Mouse (Mus musculus): ENCODE measurements around the gene Dnaaf2.
"Not testable (repeated sequence)": the region's sequence is repeated elsewhere in the genome, so short reads cannot be mapped to it uniquely, and the experiment has no call there.

Dnaaf2 gene

DNA sequence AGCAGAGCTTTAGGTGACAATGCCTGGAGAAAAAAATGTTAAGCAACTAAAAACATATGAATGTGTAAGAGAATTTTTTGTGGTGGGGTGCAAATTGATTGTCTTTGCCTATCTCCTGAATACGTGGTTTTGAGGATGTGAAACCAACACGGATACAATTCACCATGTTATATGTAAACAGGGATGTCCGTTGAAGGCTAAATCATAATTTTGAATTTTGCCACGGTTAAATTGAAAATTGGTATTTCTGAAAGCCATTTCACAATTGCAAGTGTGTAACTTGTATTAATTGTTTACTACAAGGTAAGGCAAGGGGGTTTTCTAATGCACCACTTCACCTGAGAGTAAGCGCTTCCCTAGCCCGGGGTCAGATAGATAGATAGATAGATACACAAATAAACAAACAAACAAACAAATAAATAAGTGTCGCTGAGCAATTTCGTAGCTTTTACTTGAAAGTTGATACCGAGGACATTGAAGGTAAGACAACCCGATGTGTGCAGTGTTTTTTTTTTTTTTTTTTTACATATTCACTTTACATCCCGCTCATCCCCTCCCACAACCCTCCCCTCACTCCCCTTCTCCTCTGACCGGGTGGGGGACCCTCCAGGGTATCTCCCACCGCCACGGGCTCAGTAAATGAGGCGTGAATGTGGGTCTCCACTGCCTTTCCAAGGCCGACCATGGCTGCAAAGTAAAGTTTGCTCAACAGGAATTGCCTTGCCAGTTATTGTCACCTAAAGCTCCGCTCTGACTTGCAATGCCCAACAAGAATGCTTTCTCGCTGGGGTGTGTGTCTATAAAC lies 30.4 kb downstream of the Dnaaf2 start:
- in situ Hi-C loops (cut with MboI; ENCODE audit: low sequenced_read_pairs): no loop called here

DNA sequence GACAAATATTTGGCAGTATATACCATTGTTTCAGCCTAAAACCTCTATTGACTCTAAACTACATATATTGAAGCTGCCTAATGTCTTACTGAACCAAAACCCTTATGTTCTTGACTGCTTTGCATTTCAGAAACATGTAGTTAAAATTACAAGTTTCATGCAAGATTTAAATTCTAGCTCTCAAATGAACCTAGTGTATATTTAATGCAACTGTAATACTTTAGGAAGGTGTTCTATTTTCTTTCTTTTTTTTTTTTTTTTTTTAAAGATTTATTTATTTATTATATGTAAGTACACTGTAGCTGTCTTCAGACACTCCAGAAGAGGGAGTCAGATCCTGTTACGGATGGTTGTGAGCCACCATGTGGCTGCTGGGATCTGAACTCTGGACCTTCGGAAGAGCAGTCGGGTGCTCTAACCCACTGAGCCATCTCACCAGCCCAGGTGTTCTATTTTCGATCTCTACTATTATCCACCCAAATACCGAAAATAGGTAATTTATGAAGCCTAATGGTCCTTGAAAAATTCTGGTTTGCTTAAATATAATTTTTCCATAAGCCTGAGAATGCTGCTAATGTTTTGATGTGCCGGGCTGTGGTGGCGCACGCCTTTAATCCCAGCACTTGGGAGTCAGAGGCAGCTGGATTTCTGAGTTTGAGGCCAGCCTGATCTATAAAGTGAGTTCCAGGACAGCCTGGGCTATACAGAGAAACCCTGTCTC lies 31.2 kb downstream of the Dnaaf2 start:
- in situ Hi-C loops (cut with MboI; ENCODE audit: low sequenced_read_pairs): not testable (repeated sequence)

DNA sequence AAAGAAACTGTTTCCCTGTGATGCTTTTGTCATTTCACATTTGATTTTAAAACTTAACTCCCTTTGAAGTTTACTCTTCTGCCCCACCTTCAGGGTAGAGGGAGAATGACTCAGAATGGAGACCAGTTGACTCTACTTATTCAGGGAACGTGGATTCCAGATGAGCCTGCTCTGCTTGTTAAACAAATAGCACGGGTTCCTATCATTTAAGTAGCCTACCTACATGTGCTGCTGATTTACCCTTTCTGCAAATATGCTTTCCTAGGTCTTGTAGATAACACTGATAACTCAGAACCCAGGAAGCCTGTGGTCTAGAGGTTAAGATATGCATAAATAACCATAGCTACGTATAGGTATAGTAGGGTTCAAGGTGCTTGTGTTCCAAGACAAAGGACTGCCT lies 33.3 kb downstream of the Dnaaf2 start:
- in situ Hi-C loops (cut with MboI; ENCODE audit: low sequenced_read_pairs): no loop called here

DNA sequence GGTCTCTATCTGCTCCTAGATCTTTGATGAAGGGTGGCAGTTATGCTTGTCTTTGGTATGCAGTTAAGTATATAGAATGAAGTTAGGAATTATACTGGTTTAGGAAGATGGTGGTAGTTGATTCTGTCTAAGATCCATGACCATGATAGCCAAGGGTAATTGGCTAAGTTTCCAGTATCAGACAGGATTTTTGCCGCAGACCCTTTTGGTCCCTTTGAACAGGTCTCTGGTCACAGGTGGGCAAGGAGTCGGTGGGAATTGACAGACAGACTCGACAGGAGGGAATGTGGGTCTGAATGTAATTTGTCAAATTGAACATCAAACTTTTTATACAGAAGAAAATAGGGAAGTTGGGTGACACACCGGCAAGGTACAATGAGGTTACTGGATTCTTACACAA lies 34.6 kb downstream of the Dnaaf2 start:
- in situ Hi-C loops (cut with MboI; ENCODE audit: low sequenced_read_pairs): not testable (repeated sequence)

DNA sequence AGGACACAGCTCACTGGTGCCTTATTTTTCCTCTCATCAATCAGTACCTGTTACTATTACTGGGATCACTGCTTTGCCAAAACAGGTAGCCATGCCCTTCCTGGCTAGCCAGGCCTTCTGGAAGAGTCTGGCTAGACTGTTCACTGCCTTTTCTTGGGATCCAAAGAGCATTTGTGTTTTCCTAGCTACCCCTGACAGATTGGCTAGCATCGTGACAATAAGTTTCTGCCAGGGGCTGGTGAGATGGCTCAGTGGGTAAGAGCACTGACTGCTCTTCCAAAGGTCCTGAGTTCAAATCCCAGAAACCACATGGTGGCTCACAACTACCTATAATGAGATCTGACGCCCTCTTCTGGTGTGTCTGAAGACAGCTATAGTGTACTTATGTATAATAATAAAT lies 37.6 kb downstream of the Dnaaf2 start:
- in situ Hi-C loops (cut with MboI; ENCODE audit: low sequenced_read_pairs): not testable (repeated sequence)

DNA sequence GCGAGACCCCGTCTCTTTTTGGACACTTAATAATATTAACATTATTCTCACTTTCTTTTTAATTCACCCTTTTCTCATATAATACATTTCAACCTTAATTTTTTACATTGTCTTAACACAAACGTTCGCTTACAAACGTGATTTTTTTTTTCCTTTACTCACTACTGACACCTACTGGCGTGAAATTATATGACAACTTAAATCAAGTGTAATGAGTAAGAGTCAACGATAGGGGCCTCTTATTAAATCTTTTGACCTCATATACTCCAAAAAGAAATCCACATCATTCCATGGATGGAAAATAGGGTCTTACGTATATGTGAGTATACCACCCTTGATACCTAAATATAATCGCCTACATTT lies 38.7 kb downstream of the Dnaaf2 start:
- in situ Hi-C loops (cut with MboI; ENCODE audit: low sequenced_read_pairs): no loop called here

DNA sequence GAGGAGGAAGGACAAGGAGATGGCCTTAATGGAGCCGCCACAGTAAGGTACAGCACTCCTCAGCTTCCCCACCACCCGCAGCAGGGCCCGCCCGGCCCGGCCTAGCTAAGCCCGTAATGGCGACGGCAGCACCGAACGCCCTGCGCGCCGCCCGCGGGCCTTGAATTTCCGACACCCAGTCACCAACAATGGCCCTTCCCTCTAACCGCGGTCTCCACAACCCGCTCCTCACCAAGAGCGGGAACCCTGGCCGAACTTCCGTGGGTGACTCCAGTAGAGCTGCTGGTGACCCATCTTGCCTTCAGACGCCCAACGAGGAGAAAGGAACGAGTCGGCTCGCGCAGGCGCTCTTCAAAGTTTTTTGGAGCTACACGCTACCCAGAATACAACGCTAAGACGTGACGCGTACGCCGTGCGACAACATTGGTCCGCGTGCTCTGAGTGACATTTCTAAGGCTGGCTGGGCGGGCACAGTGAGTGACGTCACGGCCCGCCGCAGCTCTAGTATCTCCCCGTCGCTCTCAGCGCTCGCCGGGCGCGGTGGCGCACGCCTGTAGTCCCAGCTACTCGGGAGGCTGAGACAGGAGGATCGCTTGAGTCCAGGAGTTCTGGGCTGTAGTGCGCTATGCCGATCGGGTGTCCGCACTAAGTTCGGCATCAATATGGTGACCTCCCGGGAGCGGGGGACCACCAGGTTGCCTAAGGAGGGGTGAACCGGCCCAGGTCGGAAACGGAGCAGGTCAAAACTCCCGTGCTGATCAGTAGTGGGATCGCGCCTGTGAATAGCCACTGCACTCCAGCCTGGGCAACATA lies 39.3 kb downstream of the Dnaaf2 start, which contains the start of gene Rps29:
TSS of gene Rps29 (minus strand) at position 422 of the 813 bp plus-strand sequence.
- in situ Hi-C loops (cut with MboI; ENCODE audit: low sequenced_read_pairs): not testable (repeated sequence)

DNA sequence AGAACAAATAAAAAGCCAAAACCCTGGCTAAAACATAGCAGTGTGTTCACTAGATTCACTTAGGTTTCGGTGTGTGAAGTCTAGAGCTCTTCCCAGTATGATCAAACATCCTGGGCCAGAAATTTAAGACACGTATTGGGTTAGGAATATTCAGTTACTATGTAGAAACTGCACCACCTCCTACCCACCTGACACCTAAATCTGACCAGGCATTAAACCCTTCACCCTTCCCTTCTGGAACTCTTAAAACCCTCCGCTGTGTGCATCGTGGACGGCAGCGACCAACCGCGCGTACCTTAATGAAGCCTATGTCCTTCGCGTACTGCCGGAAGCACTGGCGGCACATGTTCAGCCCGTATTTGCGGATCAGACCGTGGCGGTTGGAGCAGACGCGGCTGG lies 39.9 kb downstream of the Dnaaf2 start:
- in situ Hi-C loops (cut with MboI; ENCODE audit: low sequenced_read_pairs): no loop called here

DNA sequence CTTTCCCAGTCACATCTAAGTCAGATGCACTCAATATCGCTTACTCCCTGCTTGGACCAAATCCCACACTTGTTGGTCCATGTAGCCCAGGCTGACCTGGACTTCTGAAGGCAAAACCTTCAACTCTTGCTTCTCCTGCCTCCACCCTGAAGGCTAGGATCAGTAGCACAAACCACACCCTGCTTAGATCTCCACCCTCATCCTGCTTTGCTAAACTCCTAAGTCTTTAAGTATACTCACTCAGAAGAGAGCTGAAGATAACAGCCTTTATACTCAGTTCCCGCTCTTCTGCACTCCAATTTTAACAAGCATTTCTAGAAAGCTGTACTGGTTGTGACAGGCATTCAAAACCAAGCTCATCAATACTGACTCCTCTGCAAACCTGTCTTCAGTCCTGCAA lies 41.1 kb downstream of the Dnaaf2 start:
- in situ Hi-C loops (cut with MboI; ENCODE audit: low sequenced_read_pairs): no loop called here

DNA sequence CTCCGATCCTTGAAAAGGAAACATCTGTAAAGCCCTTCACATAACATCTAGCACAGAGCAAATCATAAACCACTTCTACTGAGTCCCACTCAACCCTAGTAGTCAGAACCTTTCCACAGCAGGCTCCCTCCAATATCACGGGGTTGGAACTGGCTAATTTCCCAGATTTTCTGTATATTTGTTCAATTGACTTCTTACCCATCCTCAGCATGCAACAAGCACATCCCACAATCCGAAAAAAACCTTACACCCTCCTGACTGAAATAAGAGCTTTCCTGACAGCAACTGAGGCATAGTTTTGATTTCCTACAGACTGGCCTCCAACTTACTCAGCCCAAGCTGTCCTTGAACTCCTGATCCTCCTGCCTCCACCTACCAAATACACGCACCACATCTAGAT lies 41.8 kb downstream of the Dnaaf2 start:
- in situ Hi-C loops (cut with MboI; ENCODE audit: low sequenced_read_pairs): no loop called here

DNA sequence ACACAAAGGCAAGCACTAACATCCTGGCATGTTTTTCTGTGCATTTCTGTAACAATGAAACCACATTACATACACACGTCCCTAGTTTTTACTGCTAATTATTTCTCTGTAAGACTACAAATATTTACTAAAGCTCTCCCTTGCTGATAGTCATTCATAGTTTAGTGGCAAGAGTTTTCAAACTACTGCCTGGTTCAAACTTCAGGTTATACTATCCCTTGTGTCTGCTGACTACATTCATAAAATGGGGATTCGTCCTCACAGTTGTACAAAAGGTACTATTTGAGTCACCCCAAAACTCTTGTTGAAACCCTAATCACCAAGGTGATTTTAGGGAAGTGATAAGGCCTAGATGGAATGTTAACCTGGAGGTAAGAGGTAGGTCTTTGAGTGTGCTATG lies 42.3 kb downstream of the Dnaaf2 start:
- in situ Hi-C loops (cut with MboI; ENCODE audit: low sequenced_read_pairs): no loop called here

DNA sequence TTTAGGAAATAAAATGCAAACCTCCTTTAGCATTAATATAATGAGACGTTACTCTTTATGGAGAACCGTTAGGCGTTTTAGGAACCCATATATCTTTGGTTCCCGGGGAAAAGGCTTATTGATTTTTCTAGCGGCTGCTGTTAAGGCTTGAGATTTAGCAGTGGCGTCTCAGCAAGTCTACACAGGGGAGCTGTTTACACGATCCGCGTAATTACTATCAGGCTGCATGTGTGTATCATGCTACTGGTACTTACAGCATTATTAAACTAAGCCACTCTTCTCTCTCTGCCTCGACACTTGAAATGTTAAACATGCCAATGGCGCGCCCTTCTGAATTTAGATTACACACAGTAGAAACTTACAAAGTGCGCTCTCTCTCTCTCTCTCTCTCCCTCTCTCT lies 48.2 kb downstream of the Dnaaf2 start:
- in situ Hi-C loops (cut with MboI; ENCODE audit: low sequenced_read_pairs): no loop called here

DNA sequence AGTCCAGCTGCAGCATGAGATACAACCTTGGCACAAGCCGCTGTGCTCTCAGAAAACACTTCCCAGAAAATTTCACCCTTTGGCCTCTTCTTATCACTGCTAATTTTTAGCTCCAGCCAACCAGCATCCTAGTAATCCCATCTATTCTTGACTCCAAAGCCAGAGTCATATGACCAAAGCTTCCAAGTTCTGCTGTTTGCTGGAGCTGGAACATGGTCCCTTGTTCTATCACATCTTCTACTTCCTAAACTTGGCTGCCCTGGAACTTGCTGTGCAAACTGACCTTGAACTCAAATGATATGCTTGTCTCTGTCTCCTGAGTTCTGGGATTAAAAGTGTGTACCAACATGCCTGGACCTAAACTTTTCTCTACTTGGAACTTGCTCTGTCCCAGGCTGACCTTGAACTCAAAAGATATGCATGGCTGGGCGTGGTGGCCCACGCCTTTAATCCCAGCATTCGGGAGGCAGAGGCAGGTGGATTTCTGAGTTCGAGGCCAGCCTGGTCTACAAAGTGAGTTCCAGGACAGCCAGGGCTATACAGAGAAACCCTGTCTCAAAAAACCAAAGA lies 51.0 kb downstream of the Dnaaf2 start:
- in situ Hi-C loops (cut with MboI; ENCODE audit: low sequenced_read_pairs): no loop called here

DNA sequence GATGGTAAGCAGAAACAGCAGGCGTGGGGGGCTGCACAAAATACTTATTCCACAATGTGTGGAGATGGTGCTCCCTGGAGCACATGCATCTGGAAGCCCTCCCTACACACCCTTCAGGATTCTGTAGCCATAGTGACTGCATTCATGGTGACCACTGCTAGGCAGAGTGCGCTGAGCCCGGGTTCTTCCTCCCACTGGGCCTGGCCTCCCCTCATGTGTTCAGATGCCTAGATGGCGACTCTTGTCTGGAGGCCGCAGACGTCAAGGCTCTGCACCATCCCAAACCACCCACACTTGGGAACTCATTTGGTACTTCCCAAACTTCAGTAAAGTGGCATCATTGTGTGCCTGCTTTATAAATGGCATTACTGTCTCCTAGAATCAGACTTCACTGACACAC lies 54.8 kb downstream of the Dnaaf2 start:
- in situ Hi-C loops (cut with MboI; ENCODE audit: low sequenced_read_pairs): no loop called here

DNA sequence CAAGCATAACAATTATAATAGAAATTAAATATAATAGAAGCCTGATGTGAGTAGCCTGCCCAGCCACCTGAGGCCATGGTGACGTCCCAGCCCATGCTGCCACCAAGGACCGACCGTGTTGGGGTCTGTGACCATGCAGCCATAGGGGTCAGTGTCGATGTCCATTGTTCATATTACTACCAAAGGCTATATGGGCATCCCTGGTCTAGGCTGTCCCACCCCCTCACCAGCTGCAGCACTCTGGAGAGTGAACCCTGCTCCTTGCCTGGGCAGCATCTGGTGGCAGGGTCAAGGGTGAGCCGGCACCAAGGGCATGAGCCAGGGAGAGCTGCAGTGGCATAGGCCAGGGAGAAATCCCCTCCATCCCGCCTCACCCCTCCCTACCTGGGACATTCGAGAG lies 58.4 kb downstream of the Dnaaf2 start:
- in situ Hi-C loops (cut with MboI; ENCODE audit: low sequenced_read_pairs): no loop called here

DNA sequence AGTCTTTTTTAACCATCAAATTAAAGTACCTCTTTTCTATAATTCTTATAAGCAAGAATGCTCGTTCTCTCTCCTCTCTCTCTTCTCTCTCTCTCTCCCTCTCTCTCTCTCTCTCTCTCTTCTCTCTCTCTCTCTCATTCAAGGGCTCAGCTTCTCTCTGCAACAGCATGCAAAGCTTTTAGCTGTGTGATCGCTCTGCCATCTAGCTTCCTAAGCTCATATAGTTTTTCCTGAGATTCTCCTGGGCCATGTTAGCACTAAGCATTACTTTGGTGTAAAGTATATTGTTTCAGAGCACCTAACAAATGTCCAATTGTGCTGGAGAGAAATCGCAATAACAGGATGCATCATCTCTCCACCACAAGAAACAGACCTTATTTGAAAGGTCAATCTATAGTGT lies 59.0 kb downstream of the Dnaaf2 start:
- in situ Hi-C loops (cut with MboI; ENCODE audit: low sequenced_read_pairs): no loop called here
